Mouse (Mus musculus) testis, adult 2 months (tissue): ENCODE data around the gene Tmem89.

ENCODE experiments used
- CTCF ChIP-seq: fragments of 200-500 bp; IDR thresholded peaks from 2 replicates; pipeline ENCODE4 v1.5.1; 2012; ENCODE audit warnings: low read depth, mild to moderate bottlenecking, inconsistent platforms, low read length, moderate library complexity; ENCODE audit not compliant: control insufficient read depth, insufficient read depth, insufficient replicate concordance
- POLR2A ChIP-seq: fragments of 200-500 bp; IDR thresholded peaks from 2 replicates; pipeline ENCODE4 v1.6.1; 2012; ENCODE audit warnings: low read depth, mild to moderate bottlenecking, inconsistent platforms, low read length, moderate library complexity; ENCODE audit not compliant: control insufficient read depth

DNA sequence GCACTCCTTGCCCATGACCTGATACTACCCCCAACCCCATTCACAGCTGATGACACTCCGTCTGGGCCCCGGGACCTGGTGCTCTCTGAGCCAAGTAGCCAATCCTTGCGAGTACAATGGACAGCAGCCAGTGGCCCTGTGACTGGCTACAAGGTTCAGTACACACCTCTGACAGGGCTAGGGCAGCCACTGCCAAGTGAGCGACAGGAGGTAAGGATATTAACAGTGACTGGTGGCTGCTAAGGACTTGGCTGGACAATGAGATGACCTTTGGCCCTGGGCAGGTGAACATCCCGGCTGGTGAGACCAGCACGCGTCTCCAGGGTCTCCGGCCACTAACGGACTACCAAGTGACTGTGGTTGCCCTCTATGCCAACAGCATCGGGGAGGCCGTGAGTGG, 41.4 kb downstream of the Tmem89 start:
- TF ChIP-seq CTCF (no peak), POLR2A (no peak)
